Mouse (Mus musculus) embryo, embryonic 9.5 days (tissue): Measurements from ENCODE around the gene Stk17b.
"Not testable (repeated sequence)": the region's sequence is repeated elsewhere in the genome, so short reads cannot be mapped to it uniquely, and the experiment has no call there.

Source experiments
- DNase-seq: peaks from one replicate; pipeline ENCODE4 v3.0.0-alpha.2; 2017; ENCODE audit errors: extremely low spot score

Gene Stk17b

DNA sequence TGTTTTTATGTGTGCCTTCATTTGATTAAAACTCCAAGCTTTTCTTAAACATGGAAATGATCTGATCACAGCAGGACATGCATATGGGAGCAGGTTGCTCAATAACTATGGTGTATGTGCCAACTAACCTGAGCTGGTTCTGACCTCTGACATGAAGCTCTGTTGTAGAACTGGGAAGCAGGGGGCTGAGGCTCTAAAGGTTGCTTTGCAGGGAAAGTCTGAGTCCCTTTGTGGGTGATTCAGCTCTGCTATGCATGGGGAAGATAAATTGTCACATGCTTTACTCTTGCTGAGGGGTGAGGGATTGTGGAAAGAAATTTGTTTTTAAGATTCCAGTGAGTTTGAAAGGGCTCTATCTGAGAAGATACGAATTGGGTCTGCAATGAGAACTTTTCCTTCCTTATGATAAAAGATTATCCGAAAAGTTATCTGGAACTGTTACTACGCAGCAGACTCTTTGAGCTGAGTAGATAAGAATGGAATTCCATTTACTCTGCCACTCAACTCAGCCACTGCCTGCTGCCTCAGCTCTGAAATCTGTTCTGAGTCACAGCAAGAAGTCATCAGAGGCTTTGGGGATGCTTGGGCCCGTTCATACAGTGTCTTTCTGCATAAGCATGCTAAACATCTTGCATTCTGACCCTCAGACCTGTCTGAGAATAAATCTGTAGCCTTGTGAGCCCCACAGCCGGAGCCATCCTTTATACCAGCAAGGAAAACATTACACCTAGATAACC is 56.4 kb downstream of the Stk17b start:
- no peak for DNase-seq

DNA sequence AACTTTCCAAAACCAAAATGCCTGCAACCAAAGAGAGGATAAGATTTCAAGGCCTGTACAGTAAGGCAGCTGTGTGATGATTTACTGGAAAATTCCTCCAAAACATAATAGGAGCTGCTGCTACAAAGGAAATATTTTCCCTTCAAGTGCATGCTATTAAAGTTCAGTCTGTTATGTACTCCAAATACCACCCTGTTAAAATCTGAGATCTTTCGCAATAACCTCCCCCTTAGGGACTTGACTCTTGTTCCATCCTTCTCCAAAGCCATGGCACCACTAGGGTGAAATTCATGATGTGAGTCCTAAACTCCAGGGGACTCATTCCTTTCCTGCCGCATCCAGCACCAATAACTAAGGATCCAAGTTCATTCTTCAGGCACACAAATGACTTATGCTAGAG is 58.1 kb downstream of the Stk17b start:
- DNase-seq: no peak

DNA sequence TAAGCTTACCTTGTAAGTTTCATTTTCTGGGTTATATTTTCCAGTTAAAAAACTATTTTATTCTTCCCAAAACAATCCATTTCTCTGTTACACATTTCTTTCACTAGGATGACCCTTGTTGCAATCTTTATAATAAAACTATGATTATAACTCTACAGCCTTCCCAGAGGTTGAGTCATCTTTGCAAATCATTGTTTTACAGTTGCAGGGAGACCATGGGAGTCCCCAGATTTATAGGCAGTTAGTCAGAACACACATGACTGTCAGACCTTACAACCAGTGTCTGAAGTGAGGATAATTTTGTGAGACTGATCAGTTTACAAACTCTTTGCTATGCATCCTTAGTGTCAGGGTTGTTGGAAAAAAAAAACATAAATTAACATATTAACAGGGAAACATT is 63.7 kb downstream of the Stk17b start:
- DNase-seq: no peak

DNA sequence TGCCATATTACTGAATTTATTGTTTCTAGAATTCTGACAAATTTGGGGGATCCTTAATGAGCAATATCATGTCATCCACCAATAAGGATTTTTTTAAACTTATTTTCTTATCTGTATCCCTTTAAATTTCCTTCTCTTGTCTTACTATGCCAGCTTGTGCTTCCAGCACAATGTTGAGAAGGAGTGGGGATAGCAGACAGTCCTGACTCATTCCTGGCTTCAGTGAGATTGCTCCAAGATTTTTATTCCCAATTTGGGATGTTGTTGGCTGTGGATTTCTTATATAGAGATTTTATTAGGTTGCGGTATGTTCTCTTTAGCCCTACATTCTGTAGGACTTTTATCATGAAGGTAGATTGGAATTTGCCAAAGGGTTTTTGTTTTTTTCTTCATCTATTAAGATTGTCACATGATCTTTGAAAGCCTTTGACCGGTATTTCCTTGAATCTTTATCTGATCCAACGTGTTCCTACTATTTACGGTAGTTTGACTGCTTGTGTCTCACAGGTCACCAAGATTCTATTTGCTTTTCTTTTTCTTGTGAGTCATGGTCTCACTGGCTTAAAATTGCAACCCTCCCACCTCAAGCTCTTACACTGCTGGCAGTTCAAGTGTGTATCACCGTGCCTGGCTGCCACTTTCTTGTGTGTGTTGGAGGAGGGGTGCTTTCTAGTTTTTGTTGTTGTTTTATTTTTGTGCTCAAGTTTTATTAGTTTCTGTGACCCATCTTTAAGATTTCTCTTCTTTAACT is 64.2 kb downstream of the Stk17b start:
- no peak for DNase-seq

DNA sequence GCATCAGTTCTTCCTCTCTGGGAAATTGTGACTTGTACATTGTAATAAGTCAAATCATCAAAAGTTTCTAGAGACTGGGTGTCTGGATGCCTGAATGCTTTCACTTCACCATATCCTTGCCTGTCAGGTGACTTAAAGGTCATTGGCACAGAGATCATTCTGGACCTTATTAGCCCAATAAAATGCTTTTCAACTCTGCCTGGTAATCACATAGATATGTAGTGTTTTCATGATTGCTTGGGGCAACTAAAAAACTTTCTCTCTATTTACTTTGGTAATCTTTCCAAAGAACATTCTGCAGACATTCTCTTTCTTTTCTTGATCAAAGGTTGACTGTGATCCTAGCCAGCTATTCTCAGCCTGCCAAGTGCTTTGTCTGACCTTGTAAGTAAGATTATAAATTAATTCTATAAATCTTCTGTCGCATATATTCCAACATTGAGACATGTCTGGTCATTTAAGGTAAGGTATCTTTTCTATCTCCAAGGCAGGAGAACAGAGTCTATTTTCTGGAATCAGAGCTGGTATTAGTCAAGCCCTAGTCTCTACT is 69.0 kb downstream of the Stk17b start:
- DNase-seq: no peak

DNA sequence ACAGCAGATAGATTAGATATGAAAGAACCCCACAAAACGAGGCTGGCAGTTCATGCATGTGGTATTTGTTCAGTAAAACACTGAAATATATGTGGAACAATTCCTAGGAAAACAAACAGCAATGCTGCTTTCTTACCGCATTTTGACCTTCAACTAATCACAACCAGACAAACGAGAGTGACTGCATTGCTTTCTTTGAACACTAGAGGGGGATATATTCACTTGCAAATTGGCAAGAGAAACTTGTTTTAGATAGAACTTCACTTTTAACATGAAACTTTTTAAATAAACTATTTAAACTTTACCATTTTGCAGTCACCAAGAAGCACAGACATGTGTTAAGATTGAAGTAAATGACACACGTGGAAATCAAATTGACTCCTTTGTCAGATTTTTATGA is 69.6 kb downstream of the Stk17b start:
- peak; percentile 65 for DNase-seq

DNA sequence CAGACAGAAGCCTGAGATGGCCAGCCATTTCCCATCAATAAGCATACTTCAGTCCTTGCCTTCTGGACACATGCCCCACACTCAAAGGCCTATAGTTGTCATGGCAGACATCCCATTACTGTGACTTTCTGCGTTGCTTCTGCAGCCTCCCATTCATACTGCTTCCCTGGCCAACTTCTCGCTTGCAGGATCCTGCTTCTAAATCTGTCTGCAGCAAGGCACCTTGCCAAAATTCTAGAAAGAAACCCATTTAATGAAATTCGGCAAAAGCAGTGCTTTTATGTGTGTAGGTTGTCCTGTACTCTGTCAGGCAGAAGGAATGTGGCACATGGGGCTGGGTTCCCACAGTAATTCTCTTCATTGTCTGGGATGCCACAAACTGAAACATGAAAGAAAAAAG is 71.6 kb downstream of the Stk17b start:
- DNase-seq: not testable (repeated sequence)

DNA sequence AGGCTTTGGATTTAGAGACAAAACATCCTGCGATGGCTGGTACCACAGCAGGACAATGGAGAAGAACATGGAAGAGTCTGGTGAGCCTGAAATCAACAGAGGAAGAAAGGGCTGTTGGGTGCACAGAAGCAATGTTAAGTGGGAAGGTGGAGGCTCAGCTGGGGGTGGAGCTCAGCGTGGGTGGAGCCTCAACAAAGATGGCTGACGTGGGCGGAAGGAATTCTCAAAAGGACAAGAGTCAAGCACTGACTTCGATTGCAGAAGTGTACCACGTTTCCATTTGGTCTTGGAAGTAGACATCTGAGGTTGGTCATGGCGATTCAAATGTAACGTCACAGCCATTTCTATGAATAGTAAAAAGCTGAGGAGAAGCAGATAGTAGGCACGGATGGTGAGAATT is 74.0 kb downstream of the Stk17b start:
- DNase-seq: no peak

DNA sequence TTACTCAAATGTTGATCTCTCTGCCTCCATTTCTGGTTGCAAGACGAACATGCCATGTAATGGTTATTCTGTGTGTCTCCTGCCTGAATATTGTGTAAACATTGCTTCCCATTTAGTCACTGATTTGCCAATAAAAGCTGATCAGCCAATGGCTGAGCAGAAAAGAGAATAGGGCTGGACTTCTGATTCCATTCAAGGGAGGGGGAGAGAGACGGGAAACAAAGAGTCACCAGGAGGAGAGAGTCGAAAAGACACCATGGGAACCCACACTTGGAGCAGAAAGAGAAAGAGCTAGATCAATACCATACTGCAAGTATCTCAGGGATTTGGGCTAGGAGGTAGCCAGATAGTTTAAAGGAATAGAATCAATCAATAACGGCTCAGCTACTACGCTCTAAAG is 75.4 kb downstream of the Stk17b start:
- DNase-seq: not testable (repeated sequence)

DNA sequence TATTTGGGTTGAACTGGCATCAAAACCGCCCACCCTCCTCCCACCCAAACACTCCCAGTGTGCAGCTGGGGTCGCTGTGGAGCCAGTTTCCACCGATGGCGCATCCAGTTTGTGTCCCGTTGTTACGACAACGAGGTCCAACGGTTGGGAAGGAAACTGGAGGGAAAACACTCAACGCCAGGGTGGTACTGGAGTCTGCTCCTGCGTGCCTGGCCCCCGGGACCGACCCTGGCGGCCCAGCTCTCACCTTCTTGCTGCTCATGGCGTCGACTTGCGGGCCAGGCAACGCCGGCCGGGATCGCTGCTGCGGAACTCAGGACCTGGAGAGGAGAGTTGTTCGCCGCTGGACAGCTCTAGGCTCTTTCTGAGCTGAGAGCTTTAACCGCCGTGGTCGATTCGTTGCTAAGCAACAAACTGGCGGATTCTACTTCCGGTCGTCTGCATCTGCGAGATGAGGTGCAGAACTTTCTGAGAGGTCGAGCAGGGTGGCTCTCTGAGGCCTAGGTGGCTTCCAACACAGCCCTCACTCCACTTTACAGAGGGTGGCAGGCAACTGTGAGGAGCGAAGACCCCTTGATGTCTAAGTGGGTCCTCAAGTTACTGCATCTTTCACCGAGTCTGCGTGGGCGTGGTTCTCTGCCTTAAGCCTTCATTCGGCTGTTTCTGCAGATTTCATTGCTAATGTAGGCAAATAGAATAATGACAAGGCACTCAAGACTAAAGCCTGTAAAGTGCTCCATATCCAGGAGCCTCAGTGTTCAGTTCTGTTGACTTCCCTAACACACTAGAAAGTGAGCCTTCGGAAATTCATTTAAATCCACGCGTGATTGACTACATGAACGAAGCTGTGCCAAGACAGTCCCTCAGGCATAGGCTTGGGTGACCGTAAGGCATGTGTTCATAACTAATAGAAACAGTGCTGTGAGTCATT is 78.3 kb downstream of the Stk17b start, which contains the start of gene Dnah7a:
Gene Dnah7a (minus strand): TSS at position 354 of the 931 bp plus-strand sequence.
- DNase-seq: peak; percentile 78
